ENCODE assay signal across 27 mouse cellular contexts in genomic region chr2:21976831-21977230, GRCm38 (mm10).
DNase-seq lines count a peak whose midpoint lies in the region; ATAC-seq lines count a peak whose summit lies in the region.
"Had no signal": no experiment of that assay in that cellular context is flagged by ENCODE, and none has a peak within 500 bp of the region (broad histone marks: within the 10 kb centered on the region; RNA-seq: fewer than 3 reads in every experiment).

No protein-coding gene starts in this region.

- peak; percentile 10 to 22 for DNase-seq in heart, adult 18-20 months
- no peak for DNase-seq in heart, adult 9 months (ENCODE audit: low spot score in 2 of 2)
- no peak for DNase-seq in heart, postnatal 4 days
- DNase-seq in ES-CJ7 (ENCODE audit: low read depth, low spot score) (peak; percentile 46), R1 (ENCODE audit: low read depth, low spot score) (peak; percentile 73)
- no peak for DNase-seq in adrenal gland, adult 8-10 months
- no peak for DNase-seq in layer of hippocampus, postnatal 36 days
- DNase-seq: adrenal gland, postnatal 10 days; adrenal gland, postnatal 25 days; cerebellum, adult 11 months; cerebellum, adult 18-20 months; cerebellum, adult 8-10 months; cerebellum, adult 9-11 months; cerebellum, postnatal 14 days; cerebellum, postnatal 36 days; embryo, embryonic 11 days had no signal

- no peaks in the 10 kb centered on the region for H3K36me3 ChIP-seq in heart, embryonic 12.5 days
- H3K36me3 ChIP-seq: embryonic facial prominence, embryonic 13.5 days; embryonic facial prominence, embryonic 15.5 days; forebrain, embryonic 10.5 days; forebrain, embryonic 12.5 days; G1E had no signal

- peaks cover 5% of the 10 kb centered on the region; the same call in 1 of the 2 replicates for H3K4me1 ChIP-seq in heart, embryonic 12.5 days (replicated peaks)
- H3K4me1 ChIP-seq: embryonic facial prominence, embryonic 13.5 days; embryonic facial prominence, embryonic 15.5 days; forebrain, embryonic 10.5 days; forebrain, embryonic 12.5 days had no signal

- no peak overlapping the region for H3K9ac ChIP-seq in heart, embryonic 12.5 days
- H3K9ac ChIP-seq: embryonic facial prominence, embryonic 13.5 days; embryonic facial prominence, embryonic 15.5 days; forebrain, embryonic 12.5 days had no signal

- no peak overlapping the region for H3K27ac ChIP-seq in heart, embryonic 12.5 days (ENCODE audit: poor library complexity, severe bottlenecking)
- H3K27ac ChIP-seq: embryonic facial prominence, embryonic 13.5 days; embryonic facial prominence, embryonic 15.5 days; forebrain, embryonic 10.5 days; forebrain, embryonic 12.5 days had no signal

- no peaks in the 10 kb centered on the region for H3K27me3 ChIP-seq in heart, embryonic 12.5 days (replicated peaks)
- H3K27me3 ChIP-seq: embryonic facial prominence, embryonic 13.5 days; embryonic facial prominence, embryonic 15.5 days; forebrain, embryonic 12.5 days; Patski had no signal

- no peak overlapping the region for H3K4me2 ChIP-seq in heart, embryonic 12.5 days
- H3K4me2 ChIP-seq: embryonic facial prominence, embryonic 13.5 days; embryonic facial prominence, embryonic 15.5 days; forebrain, embryonic 12.5 days had no signal

- no peak overlapping the region for H3K4me3 ChIP-seq in heart, embryonic 12.5 days
- H3K4me3 ChIP-seq: embryonic facial prominence, embryonic 13.5 days; embryonic facial prominence, embryonic 15.5 days; erythroblast, embryonic 14.5 days; forebrain, embryonic 10.5 days; forebrain, embryonic 12.5 days had no signal

- no peaks in the 10 kb centered on the region for H3K9me3 ChIP-seq in heart, embryonic 12.5 days (replicated peaks)
- H3K9me3 ChIP-seq: embryonic facial prominence, embryonic 13.5 days; embryonic facial prominence, embryonic 15.5 days; forebrain, embryonic 10.5 days; forebrain, embryonic 12.5 days; G1E had no signal

- WGBS in heart, embryonic 12.5 days, result 53% methylated on average over 2 of the region's 2 CpGs

- ATAC-seq in heart, embryonic 12.5 days (ENCODE audit: insufficient number of reproducible peaks, low FRiP score), result peak; percentile 13
- ATAC-seq: activated CD4-positive, CD25-positive, alpha-beta regulatory T cell, adult 4 months; forebrain, embryonic 14.5 days; forebrain, embryonic 16.5 days; Patski had no signal

Comparison
In these comparisons a context has a peak if more than half of its experiments do, and no peak if none do; other contexts are left out.
1. DNase-seq: peak in heart, adult 18-20 months (2 of 2), ES-CJ7 (single experiment) and R1 (single experiment); none in heart, adult 9 months (0 of 2), heart, postnatal 4 days (single experiment), adrenal gland, adult 8-10 months (single experiment) and layer of hippocampus, postnatal 36 days (0 of 2).